Mouse (Mus musculus): ENCODE measurements around the gene Lbp. TPM values are rescaled to one million over a fixed set of nuclear protein-coding genes. Genes with fewer than 3 reads are reported as not detected.

Gene Lbp
- total RNA-seq, 2 experiments from 2014 or later = 19.2 to 30.4 TPM

- peak; percentile 78 to 81 for DNase-seq (ENCODE audit: low spot score in 2 of 2)
These were observed 54.8 kb downstream of the Lbp start for GRCm38 (mm10) chr2:158360873-158361677.

DNA sequence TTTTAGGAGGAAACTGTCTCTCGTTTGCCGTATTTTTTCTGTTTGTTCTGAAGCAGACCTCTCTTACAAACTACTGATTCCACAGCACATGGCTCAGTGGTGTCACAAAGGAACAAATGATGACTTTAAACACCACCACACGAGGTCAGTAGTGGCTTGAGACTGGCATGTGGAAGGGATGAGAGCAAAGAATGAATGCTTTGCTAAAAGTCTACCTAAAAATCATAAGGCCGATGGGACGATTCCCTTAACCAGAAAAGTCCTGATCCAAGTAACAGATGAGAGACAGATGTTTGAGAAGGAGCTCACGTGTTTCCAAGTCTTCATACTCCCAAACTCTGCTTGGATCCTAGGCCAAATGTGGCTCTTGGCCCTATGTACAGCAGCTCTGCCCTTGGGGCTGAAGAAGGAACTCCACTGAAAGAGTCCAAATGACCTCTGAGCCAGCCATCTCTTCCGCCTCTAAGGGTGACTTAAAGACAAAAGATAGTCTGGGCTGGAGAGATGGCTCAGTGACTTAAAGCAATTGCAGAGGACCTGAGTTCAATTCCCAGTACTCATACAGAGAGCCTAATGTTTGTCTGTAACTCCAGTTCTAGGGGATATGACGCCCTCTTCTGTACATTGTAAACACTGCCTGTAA lies 55.5 kb downstream of the Lbp start:
- no peak for DNase-seq (ENCODE audit: low spot score in 2 of 2)

DNA sequence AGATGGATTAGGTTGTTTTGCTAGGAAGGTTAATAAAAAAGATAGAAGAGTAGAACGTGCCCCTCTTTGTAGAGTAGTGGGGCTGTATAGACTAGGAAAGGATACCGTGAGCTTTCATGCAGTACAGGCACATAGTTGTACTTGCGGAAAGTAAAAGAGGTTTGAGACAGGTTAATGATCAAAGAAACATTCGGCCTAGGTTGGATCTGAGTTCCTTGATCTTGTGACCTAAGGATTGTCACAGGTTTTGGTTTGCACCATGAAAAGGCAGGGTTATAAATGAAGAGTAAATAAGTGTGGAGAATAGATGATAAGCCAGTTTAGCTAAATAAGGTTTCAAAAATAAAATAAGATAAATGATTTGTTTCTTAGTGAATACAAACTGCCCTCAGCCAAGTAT lies 57.9 kb downstream of the Lbp start:
- no peak for DNase-seq (ENCODE audit: low spot score in 2 of 2)

DNA sequence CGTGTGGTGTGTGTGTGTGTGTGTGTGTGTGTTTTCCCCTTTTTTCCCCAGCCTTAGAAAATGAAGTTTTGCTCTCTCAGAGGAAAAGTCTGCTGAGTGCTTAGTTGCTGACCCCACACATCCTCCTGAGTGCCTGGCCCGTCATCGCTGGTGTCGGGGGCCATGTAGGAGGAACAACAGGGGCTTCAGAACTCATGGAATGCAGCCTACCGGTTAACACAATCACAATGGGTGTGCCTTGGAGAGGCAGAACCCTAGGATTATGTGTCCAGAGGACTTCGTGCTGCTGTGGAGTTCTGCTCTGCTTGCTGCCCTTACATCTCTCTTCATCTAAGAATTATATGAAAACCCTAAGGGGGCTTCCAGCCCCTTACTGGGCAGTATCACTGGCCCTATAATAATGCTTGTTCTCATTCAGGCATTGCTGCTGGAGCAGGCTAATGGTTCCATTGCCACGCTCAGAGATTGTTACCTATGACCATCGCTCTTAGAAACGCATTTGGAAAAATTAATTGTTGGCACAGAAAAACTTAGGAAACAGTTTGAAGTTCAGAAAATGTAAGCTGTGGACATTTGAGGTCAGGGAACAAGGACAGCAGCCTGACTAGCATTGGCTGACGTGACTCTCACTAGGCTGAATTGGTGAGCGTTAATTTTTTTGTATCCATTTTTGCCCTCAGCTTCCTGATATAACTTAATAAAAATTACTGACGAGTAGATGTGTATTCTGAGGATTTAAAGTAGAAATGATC lies 59.0 kb downstream of the Lbp start:
- no peak for DNase-seq (ENCODE audit: low spot score in 2 of 2)

DNA sequence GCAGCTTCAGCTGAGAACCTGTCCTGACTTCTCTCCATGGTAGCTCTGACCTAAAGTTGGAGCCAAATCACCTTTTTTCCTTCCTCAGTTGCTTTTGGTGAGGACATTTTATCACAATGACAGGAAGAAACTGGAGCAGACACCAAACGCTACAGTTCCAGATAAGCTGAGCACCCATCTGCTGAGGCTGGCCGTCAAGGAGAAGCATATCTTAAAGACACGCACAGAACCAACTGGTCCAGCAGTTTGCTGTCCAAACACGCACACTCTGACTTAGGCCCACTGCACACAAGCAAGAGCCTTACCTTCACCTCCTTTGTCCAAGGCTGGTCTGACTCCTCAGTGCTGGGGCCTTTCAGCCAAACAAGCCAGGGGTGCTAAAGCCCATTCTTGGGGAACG lies 61.4 kb downstream of the Lbp start:
- DNase-seq (ENCODE audit: low spot score in 2 of 2) = no peak

DNA sequence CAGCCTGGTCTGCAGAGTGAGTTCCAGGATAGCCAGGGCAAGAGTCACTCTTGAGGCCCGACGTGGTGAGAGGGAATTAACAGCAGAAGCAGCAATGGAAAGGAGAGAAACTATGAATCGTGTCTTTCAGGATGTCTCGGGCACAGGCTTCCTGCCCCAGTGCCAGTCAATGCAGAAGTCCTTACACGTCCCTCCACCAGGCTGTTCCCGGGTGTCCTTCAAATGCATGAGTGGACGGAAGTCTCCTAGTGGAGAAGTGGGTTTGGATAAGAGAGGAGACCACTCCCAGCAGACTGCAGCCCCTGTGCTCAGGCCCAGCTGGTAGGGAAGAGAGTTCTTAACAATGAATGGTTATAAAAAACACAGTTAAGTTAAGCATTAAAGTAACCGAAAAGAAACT lies 62.0 kb downstream of the Lbp start:
- no peak for DNase-seq (ENCODE audit: low spot score in 2 of 2)

GRCm38 (mm10) chr2:158369474-158370172 lies 63.3 kb downstream of the Lbp start:
- DNase-seq (ENCODE audit: low spot score in 2 of 2) = no peak

GRCm38 (mm10) chr2:158370173-158370550 lies 63.9 kb downstream of the Lbp start:
- no peak for DNase-seq (ENCODE audit: low spot score in 2 of 2)

DNA sequence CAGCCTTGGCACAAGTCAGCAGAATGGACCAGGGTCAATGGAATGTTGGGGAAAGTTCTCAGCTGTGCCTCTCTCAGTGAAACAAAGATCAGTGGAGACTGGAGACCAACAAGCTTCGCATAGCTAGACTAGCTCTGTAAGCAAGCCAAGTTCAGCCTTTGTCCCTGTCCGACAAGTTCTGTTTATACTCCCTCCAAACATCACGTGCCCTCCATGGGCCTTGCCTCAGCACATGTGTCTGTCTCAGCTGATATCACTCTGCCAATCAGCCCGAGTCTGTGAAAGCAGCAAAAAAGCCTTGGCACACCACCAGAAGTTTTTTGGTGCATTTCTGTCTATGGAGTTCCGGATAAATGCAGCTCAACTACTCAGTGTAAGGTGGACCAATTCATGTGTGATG lies 66.8 kb downstream of the Lbp start:
- DNase-seq (ENCODE audit: low spot score in 2 of 2) = no peak

DNA sequence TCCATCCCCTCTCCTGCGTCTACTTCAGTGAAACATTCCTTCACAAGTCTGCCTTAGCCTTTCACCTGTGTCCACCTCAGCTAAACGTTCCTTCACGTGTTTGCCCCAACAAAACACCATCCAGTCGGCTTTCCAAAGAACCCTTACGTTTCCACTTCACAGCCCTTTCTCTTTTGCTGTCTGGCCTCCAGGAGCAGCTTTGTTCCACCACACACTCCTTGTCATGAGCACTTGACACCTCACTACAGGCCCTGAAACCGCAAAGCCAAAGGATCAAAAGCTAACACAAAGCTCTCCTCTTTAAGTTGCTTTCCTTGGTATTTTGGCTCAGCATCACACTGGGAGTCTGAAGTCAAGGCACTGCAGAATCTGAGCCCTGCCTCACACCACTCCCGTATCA lies 67.2 kb downstream of the Lbp start:
- DNase-seq (ENCODE audit: low spot score in 2 of 2) = no peak

GRCm38 (mm10) chr2:158375443-158376122 lies 69.3 kb downstream of the Lbp start, which contains the start of gene Snhg11:
Snhg11 (plus strand) TSS chr2:158375638.
- peak in 1 of 2 experiments; percentile 40 for DNase-seq (ENCODE audit: low spot score in 2 of 2)

DNA sequence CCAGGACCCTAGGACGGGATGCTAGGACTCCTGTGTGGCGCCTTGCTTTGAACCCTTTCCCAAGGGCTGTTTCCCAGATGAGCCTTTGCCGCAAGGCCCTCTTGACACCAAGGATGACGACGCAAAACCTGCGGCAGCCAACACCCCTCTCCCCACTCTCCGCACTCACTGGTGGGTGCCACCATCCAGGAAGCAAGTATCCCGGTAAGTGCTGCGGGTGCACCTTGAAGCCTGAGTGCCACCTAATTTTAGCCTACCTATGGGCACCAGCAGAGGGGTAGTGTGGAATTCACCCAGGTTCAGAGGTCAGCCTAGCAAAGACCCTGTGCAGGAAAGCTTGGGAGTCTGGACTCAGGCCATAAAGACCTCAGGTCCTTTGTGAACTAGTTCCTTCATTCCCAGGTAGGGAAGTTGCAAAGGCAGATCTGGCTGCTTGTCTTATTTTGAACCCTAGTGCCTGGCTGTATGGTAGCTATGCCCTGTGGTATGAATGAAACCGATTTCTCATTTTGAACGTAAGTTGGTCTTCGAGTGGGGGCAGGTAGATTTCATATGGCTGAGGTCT lies 69.9 kb downstream of the Lbp start:
- DNase-seq (ENCODE audit: low spot score in 2 of 2) = no peak

- no peak for DNase-seq (ENCODE audit: low spot score in 2 of 2)
These were observed 70.5 kb downstream of the Lbp start for GRCm38 (mm10) chr2:158376798-158377197.

GRCm38 (mm10) chr2:158377811-158378210 lies 71.5 kb downstream of the Lbp start:
- no peak for DNase-seq (ENCODE audit: low spot score in 2 of 2)

DNA sequence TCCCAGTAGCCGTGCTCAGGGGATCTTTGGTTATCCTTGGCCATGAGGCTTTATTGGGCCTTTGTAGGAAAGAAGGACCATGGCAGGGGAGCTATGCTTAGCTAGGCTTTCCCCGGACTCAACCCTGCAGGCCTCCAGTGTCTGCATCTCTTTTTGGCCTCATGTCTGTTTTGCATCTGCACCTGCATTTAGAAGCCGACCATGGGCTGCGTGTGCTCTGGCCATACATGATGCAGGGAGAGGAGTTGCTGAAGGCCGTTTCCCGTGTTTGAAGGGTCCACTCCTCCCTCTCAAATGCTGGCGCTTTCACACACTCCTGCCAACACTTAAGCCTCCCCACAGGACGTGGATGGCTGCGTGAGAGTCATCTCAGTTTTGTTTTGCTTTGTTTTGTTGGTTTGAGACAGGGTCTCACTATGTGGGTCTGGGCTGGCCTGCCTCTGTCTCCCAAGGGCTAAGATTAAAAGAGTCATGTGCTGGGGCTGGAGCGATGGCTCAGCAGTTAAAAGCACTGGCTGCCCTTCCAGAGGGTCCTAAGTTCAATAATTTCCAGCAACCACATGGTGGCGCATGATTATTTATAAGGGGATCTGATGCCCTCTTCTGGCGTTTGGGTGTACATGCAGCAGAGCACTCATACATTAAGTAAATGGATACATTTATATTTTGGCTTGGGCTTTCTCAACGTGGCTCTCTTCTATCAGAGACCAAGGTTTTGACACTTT lies 73.2 kb downstream of the Lbp start:
- no peak for DNase-seq (ENCODE audit: low spot score in 2 of 2)

Other genes starting within 250 kb of the Lbp start
- 10 to 100 TPM; 60.5 to 90.5 TPM for gene Tgm2, start 160.1 kb upstream of the Lbp start, total RNA-seq (2021)
- 1 to 10 TPM; 1.6 to 1.7 TPM for gene D630003M21Rik, start 77.3 kb upstream of the Lbp start, total RNA-seq (2021)
- gene Bpi, start 48.4 kb upstream of the Lbp start, total RNA-seq (2021) = not detected
- gene Snhg11, start 69.1 kb downstream of the Lbp start, total RNA-seq (2021) = 10 to 100 TPM; 14.2 to 19.7 TPM
- 10 to 100 TPM; 55.3 to 71.6 TPM for gene Ralgapb, start 103.4 kb downstream of the Lbp start, total RNA-seq (2021)
- gene Adig, start 196.1 kb downstream of the Lbp start, total RNA-seq (2021) = 100 to 1,000 TPM in 1 of 2 experiments, 10 to 100 TPM in 1; 75.7 to 130 TPM
- not detected for gene Arhgap40, start 206.3 kb downstream of the Lbp start, total RNA-seq (2021)

Measured in adrenal gland, adult 18-20 months (tissue).